Mouse (Mus musculus) adrenal gland, postnatal 36 days (tissue): ENCODE data around the gene Gm21616. TPM values are rescaled to one million over a fixed set of nuclear protein-coding genes. Genes with fewer than 3 reads are reported as not detected.
"Not testable (repeated sequence)": the region's sequence is repeated elsewhere in the genome, so short reads cannot be mapped to it uniquely, and the experiment has no call there.

ENCODE experiments used
- DNase-seq, 2 experiments: peaks; one replicate each; pipeline ENCODE4 v3.0.0; 2021; ENCODE audit warnings: mixed read lengths in 1 of 2
- long read RNA-seq, 2 experiments: library from polyadenylated mRNA; stranded (forward); transcript quantifications; one replicate each; pipeline ENCODE4 v2.0.0; 2021; ENCODE audit warnings: borderline sequencing depth in 2 of 2
- total RNA-seq, 2 experiments: library from RNA; stranded (reverse); gene quantifications; 2 replicates each; pipeline ENCODE4 v1.2.3; 2021

Gm21616 gene
- not detected for total RNA-seq
- long read RNA-seq, experiment 1: 0 reads
- long read RNA-seq, experiment 2: 0 reads

DNA sequence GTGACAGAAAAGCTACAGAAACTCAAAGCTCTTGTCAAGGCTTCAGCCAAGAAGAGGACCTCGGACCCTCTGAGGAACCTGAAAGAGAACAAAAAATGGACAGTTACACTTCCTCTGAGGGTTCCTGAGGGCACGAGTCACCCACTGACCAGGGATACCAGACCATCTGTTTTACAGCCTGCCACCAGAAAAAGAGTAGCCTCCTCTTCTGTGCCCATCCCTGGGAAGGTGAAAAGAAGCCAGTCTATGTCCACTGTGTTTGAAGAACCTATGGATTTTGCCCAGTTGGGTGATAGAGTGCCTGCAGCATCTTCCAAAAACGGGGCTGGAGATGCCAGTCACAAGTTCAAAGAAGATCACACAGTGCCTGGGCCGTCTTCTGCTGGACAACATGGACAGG lies at the start of gene Gm21616:
TSS of gene Gm21616 (plus strand) at position 301 of the 400 bp plus-strand sequence.
- not testable (repeated sequence) for DNase-seq
